Mouse (Mus musculus) MEL (cell line): ENCODE measurements around the gene Glod4. TPM values are rescaled to one million over a fixed set of nuclear protein-coding genes. Genes with fewer than 3 reads are reported as not detected.

ENCODE experiments used
- DNase-seq: peaks from one replicate; pipeline ENCODE4 v3.0.0; 2011; ENCODE audit warnings: low read depth, low spot score
- H3K27ac ChIP-seq: 2 replicates; pipeline ENCODE4 v1.5.1; 2012; ENCODE audit warnings: low read depth, mild to moderate bottlenecking, control low read depth, low read length, moderate library complexity; ENCODE audit not compliant: control insufficient read depth
- H3K27me3 ChIP-seq, 2 experiments: fragments of 150-350 bp in 1 of 2; sonication (generic) in 1 of 2; 2 replicates each; pipeline ENCODE4 v1.6.1; 2012; ENCODE audit warnings: low read length in 2 of 2, mild to moderate bottlenecking in 2 of 2, improper control_type of control experiment in 1 of 2, moderate library complexity in 1 of 2; ENCODE audit not compliant: insufficient read depth in 2 of 2, control insufficient read depth in 1 of 2
- H3K36me3 ChIP-seq, 2 experiments: 2 replicates each; pipeline ENCODE4 v1.6.1; 2012 to 2014; ENCODE audit warnings: low read length in 2 of 2, improper control_type of control experiment in 1 of 2, inconsistent platforms in 1 of 2, mild to moderate bottlenecking in 1 of 2; ENCODE audit not compliant: insufficient read depth in 2 of 2, control insufficient read depth in 1 of 2
- H3K4me1 ChIP-seq, 2 experiments: fragments of 150-350 bp in 1 of 2; sonication (generic) in 1 of 2; 2 replicates each; pipeline ENCODE4 v1.6.1; 2012; ENCODE audit warnings: low read length in 2 of 2, improper control_type of control experiment in 1 of 2, mild to moderate bottlenecking in 1 of 2; ENCODE audit not compliant: insufficient read depth in 2 of 2, control insufficient read depth in 1 of 2
- H3K4me3 ChIP-seq, 2 experiments: fragments of 150-350 bp in 1 of 2; sonication (generic) in 1 of 2; 2 replicates each; pipeline ENCODE4 v1.5.1; 2012; ENCODE audit warnings: low read depth in 2 of 2, low read length in 2 of 2, mild to moderate bottlenecking in 2 of 2, moderate library complexity in 2 of 2, control low read depth in 1 of 2, improper control_type of control experiment in 1 of 2; ENCODE audit not compliant: control insufficient read depth in 1 of 2, insufficient read depth in 1 of 2
- H3K79me2 ChIP-seq: 2 replicates; pipeline ENCODE4 v1.6.1; 2012; ENCODE audit warnings: mild to moderate bottlenecking, low read length, moderate library complexity; ENCODE audit not compliant: control insufficient read depth, poor library complexity, insufficient read depth
- H3K9ac ChIP-seq: 2 replicates; pipeline ENCODE4 v1.6.1; 2012; ENCODE audit warnings: low read depth, mild to moderate bottlenecking, control low read depth, low read length, moderate library complexity; ENCODE audit not compliant: control insufficient read depth, poor library complexity, severe bottlenecking
- H3K9me3 ChIP-seq: fragments of 150-350 bp; sonication (generic); replicated peaks from 2 replicates; pipeline ENCODE4 v1.6.1; 2012; ENCODE audit warnings: mild to moderate bottlenecking, low read length, improper control_type of control experiment, moderate library complexity; ENCODE audit not compliant: insufficient read depth
- CHD1 ChIP-seq: IDR thresholded peaks from 2 replicates; pipeline ENCODE4 v1.6.1; 2012; ENCODE audit warnings: low read depth, mild to moderate bottlenecking, inconsistent platforms, low read length, improper control_type of control experiment
- CHD2 ChIP-seq: IDR thresholded peaks from 2 replicates; pipeline ENCODE4 v1.6.1; 2011; ENCODE audit warnings: low read length, improper control_type of control experiment
- E2F4 ChIP-seq: IDR thresholded peaks from 2 replicates; pipeline ENCODE4 v1.6.1; 2011; ENCODE audit warnings: low read depth, low read length, improper control_type of control experiment, borderline replicate concordance
- ELF1 ChIP-seq: IDR thresholded peaks from 2 replicates; pipeline ENCODE4 v1.6.1; 2014; ENCODE audit warnings: low read depth, mild to moderate bottlenecking, inconsistent platforms, low read length, improper control_type of control experiment, moderate library complexity
- EP300 ChIP-seq, 2 experiments: IDR thresholded peaks; 2 replicates each; pipeline ENCODE4 v1.6.1; 2011; ENCODE audit warnings: improper control_type of control experiment in 2 of 2, low read length in 2 of 2, low read depth in 1 of 2, mild to moderate bottlenecking in 1 of 2
- ETS1 ChIP-seq: IDR thresholded peaks from 2 replicates; pipeline ENCODE4 v1.6.1; 2012; ENCODE audit warnings: low read depth, mild to moderate bottlenecking, inconsistent platforms, low read length, improper control_type of control experiment, moderate library complexity
- GABPA ChIP-seq: IDR thresholded peaks from 2 replicates; pipeline ENCODE4 v1.6.1; 2012; ENCODE audit warnings: low read depth, mild to moderate bottlenecking, inconsistent platforms, low read length, improper control_type of control experiment, moderate library complexity
- HCFC1 ChIP-seq: IDR thresholded peaks from 2 replicates; pipeline ENCODE4 v1.6.1; 2012; ENCODE audit warnings: low read depth, mild to moderate bottlenecking, inconsistent platforms, low read length, improper control_type of control experiment, moderate library complexity
- JUND ChIP-seq: IDR thresholded peaks from 2 replicates; pipeline ENCODE4 v1.6.1; 2011; ENCODE audit warnings: low read depth, mild to moderate bottlenecking, improper control_type of control experiment, low read length
- KAT2A ChIP-seq: conservative IDR thresholded peaks from 2 replicates; pipeline ENCODE4 v1.6.1; 2012; ENCODE audit warnings: low read depth, low read length, improper control_type of control experiment, inconsistent platforms
- MAX ChIP-seq: IDR thresholded peaks from 2 replicates; pipeline ENCODE4 v1.6.1; 2011; ENCODE audit warnings: low read length, improper control_type of control experiment
- MEF2A ChIP-seq: IDR thresholded peaks from 2 replicates; pipeline ENCODE4 v1.6.1; 2014; ENCODE audit warnings: low read depth, mild to moderate bottlenecking, inconsistent platforms, low read length, improper control_type of control experiment; ENCODE audit not compliant: poor library complexity, insufficient replicate concordance, severe bottlenecking; ENCODE audit errors: extremely low read depth
- MXI1 ChIP-seq: IDR thresholded peaks from 2 replicates; pipeline ENCODE4 v1.6.1; 2011; ENCODE audit warnings: mild to moderate bottlenecking, low read depth, low read length, improper control_type of control experiment
- MYC ChIP-seq: IDR thresholded peaks from 2 replicates; pipeline ENCODE4 v1.6.1; 2011; ENCODE audit warnings: low read depth, mild to moderate bottlenecking, low read length, improper control_type of control experiment, moderate library complexity
- NRF1 ChIP-seq: IDR thresholded peaks from 2 replicates; pipeline ENCODE4 v1.6.1; 2014; ENCODE audit warnings: low read depth, mild to moderate bottlenecking, inconsistent platforms, low read length, improper control_type of control experiment, moderate library complexity; ENCODE audit not compliant: poor library complexity, insufficient read depth, severe bottlenecking
- POLR2A ChIP-seq, 2 experiments: IDR thresholded peaks; 2 replicates each; pipeline ENCODE4 v1.6.1; 2011 to 2012; ENCODE audit warnings: low read length in 2 of 2, mild to moderate bottlenecking in 2 of 2, control low read depth in 1 of 2, improper control_type of control experiment in 1 of 2, low read depth in 1 of 2, moderate library complexity in 1 of 2; ENCODE audit not compliant: control insufficient read depth in 1 of 2, insufficient read depth in 1 of 2, poor library complexity in 1 of 2
- POLR2AphosphoS2 ChIP-seq: IDR thresholded peaks from 2 replicates; pipeline ENCODE4 v1.6.1; 2011; ENCODE audit warnings: low read length, improper control_type of control experiment
- POLR2AphosphoS5 ChIP-seq: IDR thresholded peaks from 2 replicates; pipeline ENCODE4 v1.6.1; 2012; ENCODE audit warnings: low read depth, borderline replicate concordance, mild to moderate bottlenecking, inconsistent platforms, low read length, moderate library complexity, mixed read lengths
- RAD21 ChIP-seq: IDR thresholded peaks from 2 replicates; pipeline ENCODE4 v1.6.1; 2011; ENCODE audit warnings: mild to moderate bottlenecking, low read depth, low read length, improper control_type of control experiment
- SIN3A ChIP-seq: IDR thresholded peaks from 2 replicates; pipeline ENCODE4 v1.6.1; 2012; ENCODE audit warnings: low read length, improper control_type of control experiment, inconsistent platforms
- SMC3 ChIP-seq: IDR thresholded peaks from 2 replicates; pipeline ENCODE4 v1.6.1; 2011; ENCODE audit warnings: low read depth, low read length, improper control_type of control experiment
- TCF12 ChIP-seq: IDR thresholded peaks from 2 replicates; pipeline ENCODE4 v1.6.1; 2014; ENCODE audit warnings: low read depth, mild to moderate bottlenecking, inconsistent platforms, low read length, improper control_type of control experiment, moderate library complexity
- UBTF ChIP-seq: IDR thresholded peaks from 2 replicates; pipeline ENCODE4 v1.6.1; 2012; ENCODE audit warnings: low read depth, mild to moderate bottlenecking, inconsistent platforms, low read length, improper control_type of control experiment, moderate library complexity, borderline replicate concordance; ENCODE audit not compliant: insufficient read depth
- USF2 ChIP-seq, 2 experiments: IDR thresholded peaks; 2 replicates each; pipeline ENCODE4 v1.6.1; 2011 to 2012; ENCODE audit warnings: improper control_type of control experiment in 2 of 2, low read length in 2 of 2, borderline replicate concordance in 1 of 2, inconsistent platforms in 1 of 2, low read depth in 1 of 2, mild to moderate bottlenecking in 1 of 2; ENCODE audit not compliant: insufficient read depth in 1 of 2
- ZC3H11A ChIP-seq: IDR thresholded peaks from 2 replicates; pipeline ENCODE4 v1.6.1; 2012; ENCODE audit warnings: low read depth, mild to moderate bottlenecking, inconsistent platforms, low read length, improper control_type of control experiment
- ZMIZ1 ChIP-seq: IDR thresholded peaks from 2 replicates; pipeline ENCODE4 v1.6.1; 2012; ENCODE audit warnings: low read depth, mild to moderate bottlenecking, inconsistent platforms, low read length, improper control_type of control experiment, moderate library complexity
- polyA plus RNA-seq, 2 experiments: library from polyadenylated mRNA; stranded (reverse) in 1 of 2; unstranded in 1 of 2; fragments of >175 nt in 1 of 2; fragments of >200 nt in 1 of 2; gene quantifications; 2 replicates each; pipeline versions ENCODE4 v1.2.1 to v1.2.4; 2012; ENCODE audit warnings: low replicate concordance in 2 of 2, low read depth in 1 of 2; ENCODE audit not compliant: insufficient read length in 2 of 2, insufficient read depth in 1 of 2, missing spikeins in 1 of 2
- total RNA-seq: library from RNA; depleted of rRNA; stranded (reverse); fragments of 300-350 nt; gene quantifications from 2 replicates; pipeline ENCODE4 v1.2.3, GENCODE M21; 2012

The Glod4 gene
- total and polyA plus RNA-seq, 3 experiments: 63.9 to 139 TPM; not detected in 1

DNA sequence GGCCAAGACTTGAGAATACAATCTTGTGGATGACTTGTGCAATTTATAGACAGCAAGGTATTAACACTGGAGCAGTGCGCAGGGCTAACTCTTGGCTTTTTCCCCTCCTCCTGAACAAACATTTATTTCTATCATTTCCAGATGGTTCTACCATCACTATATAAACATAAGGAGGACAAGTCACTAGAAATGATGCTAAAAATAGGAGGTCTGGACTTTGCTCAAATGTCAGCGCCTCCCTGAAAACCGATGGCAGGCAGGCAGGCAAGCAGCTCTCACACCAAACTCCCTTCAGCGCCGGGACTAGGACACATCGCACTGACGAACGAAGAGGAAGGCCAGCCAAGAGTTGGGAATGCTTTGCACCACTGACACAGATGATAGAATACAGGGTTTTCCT, 118.1 kb downstream of the Glod4 start:
- no peaks in the 10 kb centered on the region for H3K27me3 ChIP-seq
- no peak overlapping the region for H3K27ac ChIP-seq
- H3K9me3 ChIP-seq: no peaks in the 10 kb centered on the region
- H3K4me1 ChIP-seq: no peaks in the 10 kb centered on the region; a peak in 1 of 4 replicates
- H3K4me3 ChIP-seq: no peak overlapping the region
- DNase-seq: no peak
- no peak overlapping the region for H3K9ac ChIP-seq
- peaks cover 2 to 3% of the 10 kb centered on the region in 2 experiments for H3K36me3 ChIP-seq
- no peak for TF ChIP-seq POLR2AphosphoS2
- no peak for TF ChIP-seq KAT2A
- TF ChIP-seq NRF1: no peak
- no peak for TF ChIP-seq CHD1
- TF ChIP-seq JUND: no peak
- no peaks in the 10 kb centered on the region for H3K79me2 ChIP-seq

DNA sequence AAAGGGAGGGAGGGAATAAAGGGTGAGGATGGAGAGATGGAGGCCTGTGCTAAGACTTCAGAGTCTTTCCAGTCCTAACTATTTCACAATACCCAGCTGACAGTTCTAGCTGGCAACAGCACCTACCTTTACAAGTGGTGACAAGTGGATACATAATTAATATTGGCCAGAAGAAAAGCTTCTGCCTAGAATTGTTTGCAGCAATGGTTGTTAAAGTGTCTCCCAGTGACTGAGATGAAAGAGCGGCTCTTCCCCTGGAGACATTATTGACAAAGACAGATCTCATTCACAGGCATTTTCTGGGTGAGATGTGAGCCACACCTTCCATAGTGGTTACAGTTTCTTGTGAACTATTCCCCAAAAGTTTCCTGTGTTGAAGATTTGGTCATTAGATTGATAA, 120.0 kb downstream of the Glod4 start:
- Histone ChIP-seq H3K27me3 (no peaks in the 10 kb centered on the region), H3K9me3 (no peaks in the 10 kb centered on the region), H3K27ac (no peak overlapping the region), H3K9ac (no peak overlapping the region), H3K36me3 (peaks cover 0 to 2% of the 10 kb centered on the region in 2 experiments; a peak in 2 of 4 replicates), H3K4me3 (no peak overlapping the region), H3K4me1 (no peaks in the 10 kb centered on the region), H3K79me2 (no peaks in the 10 kb centered on the region)
- TF ChIP-seq POLR2AphosphoS2 (no peak), MYC (no peak), SIN3A (no peak), ELF1 (no peak), TCF12 (no peak), SMC3 (no peak), ETS1 (no peak), E2F4 (no peak), EP300 (IDR thresholded peaks at IDR 0.05; ENCODE audit: low read depth in 1 of 2, low read length in 2 of 2) (no peak), GABPA (no peak), HCFC1 (no peak), ZC3H11A (no peak)
- no peak for DNase-seq

DNA sequence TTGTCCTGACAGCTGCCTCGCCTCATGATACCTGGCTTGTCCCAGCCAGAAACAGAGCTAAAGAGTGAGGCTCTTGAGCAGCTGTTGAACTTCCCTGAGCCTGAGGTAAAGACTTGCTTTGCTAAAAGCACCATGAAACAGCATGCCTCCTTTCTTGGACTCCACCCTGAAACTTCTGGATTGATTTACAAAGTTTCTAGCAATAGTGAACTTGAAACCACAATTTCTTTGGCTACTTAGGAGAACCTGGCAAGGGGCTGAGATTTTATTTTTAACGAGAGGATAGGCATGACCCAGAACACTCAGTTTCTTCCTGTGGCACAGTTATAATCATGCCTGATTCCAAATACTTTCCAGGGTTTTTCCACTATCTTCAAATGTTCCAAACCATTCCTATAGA, 121.0 kb downstream of the Glod4 start:
- H3K27ac ChIP-seq: no peak overlapping the region
- no peak for DNase-seq
- no peak overlapping the region for H3K4me3 ChIP-seq
- peaks cover 0 to 2% of the 10 kb centered on the region in 2 experiments; a peak in 2 of 4 replicates for H3K36me3 ChIP-seq
- H3K27me3 ChIP-seq: no peaks in the 10 kb centered on the region
- H3K79me2 ChIP-seq: no peaks in the 10 kb centered on the region
- H3K9ac ChIP-seq: no peak overlapping the region
- H3K9me3 ChIP-seq: no peaks in the 10 kb centered on the region
- H3K4me1 ChIP-seq: no peaks in the 10 kb centered on the region
- TF ChIP-seq MEF2A (no peak), POLR2AphosphoS5 (no peak), POLR2A (IDR thresholded peaks at IDR 0.05; ENCODE audit: control insufficient read depth in 1 of 2, insufficient read depth in 1 of 2, low read depth in 1 of 2, low read length in 2 of 2, poor library complexity in 1 of 2) (no peak), ZC3H11A (no peak), USF2 (IDR thresholded peaks at IDR 0.05; ENCODE audit: borderline replicate concordance in 1 of 2, insufficient read depth in 1 of 2, low read depth in 1 of 2, low read length in 2 of 2) (no peak), EP300 (IDR thresholded peaks at IDR 0.05; ENCODE audit: low read depth in 1 of 2, low read length in 2 of 2) (no peak), CHD2 (no peak), ELF1 (no peak), CHD1 (no peak), UBTF (no peak), JUND (no peak), MAX (no peak), RAD21 (no peak), ZMIZ1 (no peak), MXI1 (no peak), SIN3A (no peak)
